Mouse (Mus musculus) G1E (cell line): ENCODE measurements around the gene Arrdc2. TPM values are rescaled to one million over a fixed set of nuclear protein-coding genes. Genes with fewer than 3 reads are reported as not detected.

Source experiments
- ATAC-seq: 2 replicates; pipeline ENCODE4 v1.8.0; 2016; ENCODE audit warnings: mild to moderate bottlenecking; ENCODE audit not compliant: insufficient number of reproducible peaks, poor library complexity, low FRiP score, severe bottlenecking; ENCODE audit errors: extremely low read depth
- DNase-seq: peaks from one replicate; pipeline ENCODE4 v3.0.0; 2012; ENCODE audit warnings: low spot score
- H3K27me3 ChIP-seq: 2 replicates; pipeline ENCODE4 v1.6.1; 2012; ENCODE audit warnings: mild to moderate bottlenecking, low read length, inconsistent platforms; ENCODE audit not compliant: insufficient read depth
- H3K36me3 ChIP-seq: replicated peaks from 2 replicates; pipeline ENCODE3; 2012; ENCODE audit warnings: mild to moderate bottlenecking, inconsistent platforms
- H3K4me1 ChIP-seq: 2 replicates; pipeline ENCODE4 v1.6.1; 2012; ENCODE audit warnings: low read depth, low read length, inconsistent platforms, mixed read lengths; ENCODE audit not compliant: insufficient read depth
- H3K4me3 ChIP-seq: 2 replicates; pipeline ENCODE4 v1.5.1; 2012; ENCODE audit warnings: low read depth, mild to moderate bottlenecking, inconsistent platforms, low read length, moderate library complexity, mixed read lengths
- H3K9me3 ChIP-seq: replicated peaks from 2 replicates; pipeline ENCODE4 v1.6.1; 2012; ENCODE audit warnings: inconsistent platforms
- CTCF ChIP-seq: IDR thresholded peaks from 2 replicates; pipeline ENCODE4 v1.5.1; 2012; ENCODE audit warnings: low read depth, low read length, inconsistent platforms, mixed read lengths
- GATA1 ChIP-seq: IDR thresholded peaks from 2 replicates; pipeline ENCODE4 v1.6.1; 2012; ENCODE audit warnings: borderline replicate concordance, low read length, inconsistent platforms, mixed read lengths
- GATA2 ChIP-seq: IDR thresholded peaks from 2 replicates; pipeline ENCODE4 v1.6.1; 2012; ENCODE audit warnings: low read depth, low read length, inconsistent platforms, borderline replicate concordance
- POLR2AphosphoS5 ChIP-seq: IDR thresholded peaks from 2 replicates; pipeline ENCODE4 v1.6.1; 2012; ENCODE audit warnings: low read depth, low read length, inconsistent platforms; ENCODE audit not compliant: insufficient replicate concordance
- TAL1 ChIP-seq: conservative IDR thresholded peaks from 2 replicates; pipeline ENCODE4 v1.6.1; 2012; ENCODE audit warnings: low read depth, low read length, inconsistent platforms, mixed read lengths
- polyA plus RNA-seq: library from polyadenylated mRNA; stranded (reverse); fragments of >175 nt; gene quantifications from 2 replicates; pipeline ENCODE4 v1.2.3, GENCODE M21; 2012
- total RNA-seq, 2 experiments: library from RNA; stranded (forward) in 1 of 2; stranded (reverse) in 1 of 2; fragments of 200-1000 nt in 1 of 2; fragments of >200 nt in 1 of 2; fragmentation: Nextera tagmentation in 1 of 2; gene quantifications; 2 replicates each; pipeline ENCODE4 v1.2.3; 2014 to 2017

Gene Arrdc2
- total and polyA plus RNA-seq, 3 experiments, result 12.3 to 78.9 (median 19.6) TPM

GRCm38 (mm10) chr8:70820101-70820935 is 19.2 kb downstream of the Arrdc2 start:
- TF ChIP-seq GATA1, result no peak
- TF ChIP-seq CTCF, result no peak
- TF ChIP-seq TAL1, result no peak
- TF ChIP-seq POLR2AphosphoS5, result no peak
- no peak for TF ChIP-seq GATA2
- peaks cover 29% of the 10 kb centered on the region for H3K36me3 ChIP-seq
- no peaks in the 10 kb centered on the region; the same call in 1 of the 2 replicates for H3K9me3 ChIP-seq
- no peak overlapping the region; the same call in 1 of the 2 replicates for H3K4me3 ChIP-seq
- peaks cover 48% of the 10 kb centered on the region for H3K4me1 ChIP-seq
- DNase-seq (no peak), ATAC-seq (no peak)
- H3K27me3 ChIP-seq, result peaks cover 18% of the 10 kb centered on the region

GRCm38 (mm10) chr8:70816679-70817078 is 22.8 kb downstream of the Arrdc2 start:
- ATAC-seq (peak; percentile 59), DNase-seq (peak; percentile 69)
- peak overlapping the region; percentile 72 for H3K4me3 ChIP-seq
- peaks cover 42% of the 10 kb centered on the region for H3K36me3 ChIP-seq
- H3K27me3 ChIP-seq, result peaks cover 22% of the 10 kb centered on the region
- H3K4me1 ChIP-seq, result peaks cover 67% of the 10 kb centered on the region
- H3K9me3 ChIP-seq, result no peaks in the 10 kb centered on the region; the same call in 1 of the 2 replicates
- no peak for TF ChIP-seq CTCF
- no peak for TF ChIP-seq GATA2
- no peak for TF ChIP-seq GATA1
- no peak for TF ChIP-seq POLR2AphosphoS5
- TF ChIP-seq TAL1, result no peak

GRCm38 (mm10) chr8:70812885-70813284 is 26.6 kb downstream of the Arrdc2 start:
- no peaks in the 10 kb centered on the region for H3K9me3 ChIP-seq
- no peak for ATAC-seq
- no peak overlapping the region for H3K4me3 ChIP-seq
- peaks cover 82% of the 10 kb centered on the region for H3K4me1 ChIP-seq
- DNase-seq, result no peak
- TF ChIP-seq POLR2AphosphoS5 (no peak), CTCF (no peak), GATA2 (no peak), TAL1 (no peak), GATA1 (no peak)
- peaks cover 31% of the 10 kb centered on the region for H3K27me3 ChIP-seq
- peaks cover 13% of the 10 kb centered on the region for H3K36me3 ChIP-seq

GRCm38 (mm10) chr8:70812055-70812454 is 27.5 kb downstream of the Arrdc2 start:
- no peak for ATAC-seq
- peaks cover 31% of the 10 kb centered on the region for H3K27me3 ChIP-seq
- H3K4me3 ChIP-seq, result no peak overlapping the region
- DNase-seq, result no peak
- no peak for TF ChIP-seq CTCF
- no peak for TF ChIP-seq TAL1
- TF ChIP-seq GATA1, result no peak
- TF ChIP-seq GATA2, result no peak
- H3K4me1 ChIP-seq, result peaks cover 84% of the 10 kb centered on the region
- H3K9me3 ChIP-seq, result no peaks in the 10 kb centered on the region
- H3K36me3 ChIP-seq, result peaks cover 13% of the 10 kb centered on the region

- TF ChIP-seq TAL1 (no peak), CTCF (no peak), POLR2AphosphoS5 (no peak), GATA2 (no peak), GATA1 (no peak)
- Histone ChIP-seq H3K4me1 (peaks cover 84% of the 10 kb centered on the region), H3K36me3 (peaks cover 13% of the 10 kb centered on the region), H3K27me3 (peaks cover 31% of the 10 kb centered on the region), H3K4me3 (no peak overlapping the region; the same call in 1 of the 2 replicates), H3K9me3 (no peaks in the 10 kb centered on the region)
- ATAC-seq (0 out of 2 replicates have a peak, but pooled peaks have one; percentile 50), DNase-seq (peak; percentile 41)
Measured at GRCm38 (mm10) chr8:70810962-70811680, 28.4 kb downstream of the Arrdc2 start.
